Mouse (Mus musculus): ENCODE measurements at regions not wholly inside any gene's neighbourhood (a gene's known extent, or its start where the extent isn't known, plus 50 kb on each side); places are given as distances from the start of the nearest gene placed in this dataset.

- TF ChIP-seq UBTF (IDR thresholded peaks at IDR 0.05; ENCODE audit: low read depth, low read length) = no peak
- no peak for TF ChIP-seq ZNF384 (IDR thresholded peaks at IDR 0.05; ENCODE audit: low read depth, low read length)
- TF ChIP-seq MYC (IDR thresholded peaks at IDR 0.05; ENCODE audit: low read depth, low read length) = no peak
- no peak for TF ChIP-seq CTCF (conservative IDR thresholded peaks at IDR 0.05 in 1 of 2, IDR thresholded peaks at IDR 0.05 in 1 of 2; ENCODE audit: low read depth in 2 of 2, low read length in 2 of 2)
Observed at GRCm38 (mm10) chr1:14099031-14099430, 1994.1 kb downstream of the 4930444P10Rik start.
